Mouse (Mus musculus) cerebellum, postnatal 25 days (tissue): Measurements from ENCODE around the gene Ndufs3.

Experiments used
- DNase-seq, 2 experiments: peaks; one replicate each; pipeline ENCODE4 v3.0.0; 2021; ENCODE audit warnings: mixed read lengths in 2 of 2

Ndufs3 gene

DNA sequence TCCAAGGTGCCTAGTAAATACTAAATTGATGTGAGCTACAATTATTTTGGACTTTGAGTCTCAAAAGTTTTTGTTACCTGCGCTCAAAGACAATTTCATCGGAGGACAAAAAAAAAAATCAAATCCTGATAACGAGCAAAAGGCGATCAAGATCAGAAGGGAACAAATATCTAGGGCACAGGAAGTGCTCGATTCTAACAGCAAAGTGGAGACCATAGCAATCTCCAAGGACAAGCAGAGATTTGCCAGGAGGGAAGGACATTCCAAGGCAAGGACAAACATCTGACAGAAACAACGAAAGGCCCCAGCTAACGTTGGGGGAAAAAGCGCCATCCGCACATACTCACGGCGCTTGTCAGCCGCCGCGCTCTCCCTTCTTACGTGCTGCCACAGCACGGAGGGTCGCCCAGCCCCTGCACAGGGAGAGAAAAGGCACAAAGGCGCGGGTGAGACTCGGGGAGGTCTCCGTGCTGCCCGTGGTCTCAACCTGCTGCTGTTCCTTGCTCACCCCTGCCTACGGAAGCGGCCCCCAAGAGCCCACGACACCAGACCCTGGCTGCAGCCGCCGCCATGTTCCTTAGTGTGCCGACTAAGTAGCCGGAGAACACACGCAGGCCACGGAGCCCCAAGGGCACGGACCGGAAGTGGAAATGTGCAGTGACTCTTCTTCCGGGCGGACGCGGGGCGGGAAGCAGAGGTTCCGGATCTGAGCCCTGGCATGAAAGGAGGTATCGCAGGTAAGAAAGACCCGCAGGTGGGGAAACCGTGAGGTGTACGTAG lies at the start of gene Ndufs3, which contains the start of gene Kbtbd4:
Gene Ndufs3, minus strand, starts transcription at position 752 of the 780 bp plus-strand sequence.
Gene Kbtbd4, plus strand, starts transcription at position 665 of the 780 bp plus-strand sequence.
- DNase-seq = peak; percentile 92 to 93

DNA sequence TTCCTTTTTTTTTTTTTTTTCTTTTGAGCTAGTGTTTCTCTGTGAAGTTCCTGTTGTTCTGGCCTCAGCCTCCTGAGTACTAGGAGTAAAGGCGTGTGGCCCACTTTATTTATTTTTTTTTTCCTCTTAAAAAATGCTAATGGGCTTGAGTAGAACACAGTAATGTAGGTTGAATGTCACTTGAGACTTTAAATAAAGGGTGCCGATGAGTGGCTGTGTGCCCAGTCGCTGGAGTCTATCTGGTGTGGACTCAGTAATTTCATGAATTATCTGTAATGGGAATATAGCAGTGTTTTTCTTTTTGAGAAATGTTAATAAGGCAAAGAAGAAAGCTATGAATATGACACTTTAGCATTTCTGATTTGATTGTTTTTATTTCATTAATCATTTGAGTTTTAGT lies 48.8 kb upstream of the Ndufs3 start:
- no peak for DNase-seq

DNA sequence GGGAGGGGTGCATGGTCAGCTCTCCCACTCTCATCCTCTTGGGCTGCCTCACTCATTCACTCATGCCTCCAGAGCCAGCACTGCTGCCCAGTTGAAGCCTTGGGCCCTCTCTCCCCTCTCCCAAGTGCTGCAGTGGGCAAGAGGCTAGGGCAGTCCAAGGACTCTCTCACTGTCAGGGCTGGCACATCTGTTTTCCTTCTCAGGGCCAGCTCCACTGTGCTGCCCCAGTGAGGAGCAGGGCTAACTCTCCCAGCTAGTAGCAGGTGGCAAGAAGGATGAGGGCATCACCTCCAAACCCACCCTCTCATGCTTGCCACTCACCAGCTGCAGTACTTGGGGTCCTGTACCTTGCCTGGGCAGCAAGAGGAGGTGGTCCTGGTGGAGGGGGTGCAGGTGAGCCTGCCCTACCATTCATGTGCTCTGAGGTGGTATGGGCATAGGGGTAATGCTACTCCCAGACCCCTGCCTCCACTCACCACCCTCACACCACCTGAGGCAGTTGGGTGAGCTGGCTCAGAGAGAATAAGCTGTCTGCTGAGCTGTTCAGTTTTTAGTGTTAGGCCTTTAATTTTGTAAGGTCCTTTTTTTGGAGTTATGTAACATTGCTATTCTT lies 46.1 kb upstream of the Ndufs3 start:
- DNase-seq = no peak

DNA sequence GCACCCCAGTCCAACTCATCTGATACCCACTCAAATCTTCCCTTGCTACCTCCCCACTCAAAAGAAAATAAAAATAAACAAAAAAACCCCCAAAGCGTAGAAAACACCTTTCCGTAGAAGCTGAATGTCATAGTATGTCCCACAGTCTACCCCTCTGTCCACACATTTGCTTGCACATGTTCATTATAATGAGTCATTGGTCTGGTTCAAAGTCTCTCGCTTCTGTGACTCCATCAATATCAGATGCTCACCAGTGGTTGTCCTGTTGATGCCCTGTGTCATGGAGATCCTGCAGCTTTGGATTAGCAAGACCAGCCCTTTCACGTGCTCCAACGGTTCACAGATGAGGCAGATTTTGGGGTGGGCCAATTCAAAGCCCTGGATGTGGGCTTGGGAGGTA lies 45.5 kb upstream of the Ndufs3 start:
- DNase-seq = no peak

DNA sequence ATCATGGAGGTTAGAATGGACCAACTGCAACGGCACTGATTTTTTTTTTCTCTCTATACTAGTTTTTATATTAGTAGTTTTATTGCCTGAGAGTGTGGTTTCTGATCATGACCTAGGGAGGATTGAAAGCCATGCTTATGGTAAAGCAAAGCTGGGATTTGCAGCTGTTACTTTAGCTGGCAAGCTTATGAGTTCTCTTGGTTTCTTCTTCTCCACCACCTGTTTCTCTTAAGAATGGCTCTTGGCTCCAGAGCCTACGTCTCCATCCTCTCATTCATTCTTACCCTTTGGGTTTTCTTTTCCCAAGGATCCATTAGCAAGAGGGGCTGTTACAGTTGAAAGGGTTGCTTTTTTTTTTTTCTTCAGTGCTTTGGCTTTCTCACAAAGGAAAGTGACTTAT lies 37.1 kb upstream of the Ndufs3 start:
- DNase-seq = no peak

DNA sequence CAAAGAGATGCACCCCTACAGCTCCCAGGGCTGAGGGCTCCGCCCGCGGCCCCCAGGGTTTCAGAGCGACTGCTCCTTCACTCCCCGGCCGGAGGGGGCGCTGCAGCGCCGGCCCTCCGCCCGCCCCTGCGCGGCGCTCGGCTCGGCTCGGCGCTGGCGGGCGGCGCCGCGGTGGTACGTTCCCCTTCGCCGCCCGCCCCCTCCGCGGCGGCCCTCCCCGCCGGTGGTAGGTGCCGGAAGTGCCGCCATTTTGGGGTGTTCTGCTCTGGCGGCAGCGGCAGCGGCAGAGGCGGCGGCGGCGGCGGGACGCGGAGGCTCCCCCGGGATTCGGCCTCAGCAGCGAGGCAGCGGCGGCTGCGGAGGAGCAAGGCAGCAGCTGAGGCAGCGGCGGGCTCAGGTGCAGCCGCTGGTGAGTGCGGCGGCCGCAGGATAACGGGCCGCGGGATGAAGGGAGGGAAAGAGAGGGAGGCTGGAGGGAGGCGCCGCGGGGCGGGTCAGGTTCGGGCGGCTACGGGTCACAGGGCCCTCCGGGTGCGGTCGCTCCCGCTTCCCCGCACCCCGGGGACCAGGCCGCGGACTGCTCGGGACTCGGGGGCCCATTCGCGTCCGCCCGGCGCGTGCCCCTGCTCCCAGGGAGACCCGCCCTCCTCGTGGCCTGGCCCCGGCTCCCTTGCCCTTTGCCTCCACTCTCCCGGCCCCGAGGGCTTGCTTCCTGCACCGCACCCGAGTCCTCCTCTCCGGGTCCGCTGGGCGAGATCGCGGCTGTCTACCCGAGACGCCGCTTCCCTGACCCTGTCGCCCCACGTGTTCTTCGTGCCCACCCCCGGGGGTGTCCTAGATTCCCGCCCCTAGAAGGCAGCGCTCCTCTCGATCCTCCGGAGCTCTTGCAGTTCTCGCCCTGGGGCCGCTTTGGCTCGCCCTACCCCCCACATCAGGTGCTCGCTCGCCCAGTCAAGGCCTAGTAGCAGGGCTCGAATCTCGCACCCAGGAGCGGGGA lies 35.9 kb upstream of the Ndufs3 start, which contains the start of gene Celf1:
Gene Celf1, plus strand, starts transcription at position 150 of the 997 bp plus-strand sequence.
- peak; percentile 88 to 93 for DNase-seq

DNA sequence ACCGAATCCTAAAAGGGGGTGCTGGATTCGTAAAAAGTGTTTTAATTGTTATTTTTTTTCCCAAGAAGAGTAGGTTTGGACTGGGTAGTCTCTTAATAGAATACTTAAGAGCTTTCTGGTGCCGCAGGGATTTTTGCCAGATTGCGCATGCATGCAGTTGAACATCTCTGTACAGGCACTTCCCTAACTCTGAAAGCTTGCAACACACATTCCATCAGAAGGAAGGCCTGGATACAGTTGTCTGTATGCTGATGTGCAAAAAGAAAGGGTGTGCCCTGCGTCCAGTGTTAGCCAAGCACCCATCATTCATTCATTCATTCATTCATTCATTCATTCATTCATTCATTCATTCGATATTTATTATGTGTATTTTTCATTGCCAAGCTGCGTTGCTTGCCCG lies 35.1 kb upstream of the Ndufs3 start:
- peak in 1 of 2 experiments; percentile 40 for DNase-seq

DNA sequence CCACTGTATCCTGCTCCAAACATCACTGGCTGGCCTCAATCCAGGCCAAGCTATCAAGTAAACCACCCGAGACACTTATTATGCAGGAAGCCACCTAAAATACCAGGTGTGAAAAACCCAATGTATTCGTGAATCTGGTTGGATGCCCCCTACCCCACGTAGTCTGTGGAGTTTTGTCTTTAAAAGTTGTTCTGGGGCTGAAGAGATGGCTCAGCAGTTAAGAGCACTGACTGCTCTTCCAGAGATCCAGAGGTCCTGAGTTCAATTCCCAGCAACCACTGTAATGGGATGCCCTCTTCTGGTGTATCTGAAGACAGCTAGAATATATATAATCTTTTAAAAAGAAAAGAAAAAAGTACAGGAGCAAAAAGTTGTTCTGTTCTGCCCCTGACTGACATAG lies 33.7 kb upstream of the Ndufs3 start:
- no peak for DNase-seq

DNA sequence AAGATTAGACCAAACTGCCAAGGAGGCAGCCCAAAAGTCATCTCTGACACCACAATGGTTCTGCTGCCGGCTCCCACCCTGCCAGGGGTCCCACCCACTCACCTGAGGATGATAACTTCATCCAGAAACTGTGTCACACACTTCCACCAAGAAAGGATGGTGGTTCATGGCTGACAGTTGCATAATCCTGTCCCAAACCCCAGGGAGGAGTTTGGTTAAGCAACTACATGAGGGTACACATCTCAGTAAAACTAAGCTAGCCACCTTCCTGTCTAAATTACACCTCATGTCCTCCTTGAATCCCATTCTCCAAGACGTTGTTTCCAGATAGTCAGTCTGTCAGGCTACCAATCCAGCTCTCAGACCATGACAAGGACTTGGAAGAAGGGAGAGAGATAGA lies 27.6 kb upstream of the Ndufs3 start:
- DNase-seq = no peak

DNA sequence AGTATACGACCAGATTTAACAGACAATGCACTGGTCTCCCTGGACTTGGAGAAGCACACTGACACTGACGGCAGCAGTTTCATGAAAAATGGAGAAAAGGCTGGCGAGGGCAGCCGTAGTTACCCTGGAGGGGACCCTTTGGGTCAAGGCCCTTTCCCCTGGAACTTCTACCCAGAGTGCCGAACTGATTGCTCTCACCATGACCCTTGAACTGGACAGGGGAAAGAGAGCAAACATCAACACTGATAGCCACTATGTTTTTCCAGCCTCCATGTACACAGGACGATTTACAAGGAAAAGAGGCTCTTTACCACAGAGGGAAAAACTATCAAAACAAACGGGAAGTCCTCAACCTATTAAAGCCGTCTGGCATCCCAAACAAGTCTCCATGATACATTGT lies 27.2 kb upstream of the Ndufs3 start:
- DNase-seq = no peak

DNA sequence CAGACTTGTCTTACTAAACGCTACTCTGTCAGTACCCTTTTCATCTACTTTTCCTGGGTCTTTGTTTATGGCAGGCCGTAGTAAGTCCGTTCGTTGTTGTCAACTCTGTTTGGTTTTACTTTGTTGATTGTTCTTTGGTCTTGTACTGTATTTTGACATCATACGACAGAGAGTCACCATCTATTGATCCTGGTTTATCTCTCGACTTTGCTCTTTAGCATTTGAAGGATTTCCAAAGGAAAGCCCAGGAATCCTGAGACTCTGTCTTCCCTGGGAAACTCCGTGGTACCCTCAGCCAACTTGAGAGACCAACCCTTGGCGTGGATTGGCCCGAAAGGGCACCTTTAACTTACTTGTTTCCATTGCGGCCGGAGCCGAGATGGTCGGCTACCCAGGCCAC lies 23.9 kb upstream of the Ndufs3 start:
- DNase-seq = no peak

DNA sequence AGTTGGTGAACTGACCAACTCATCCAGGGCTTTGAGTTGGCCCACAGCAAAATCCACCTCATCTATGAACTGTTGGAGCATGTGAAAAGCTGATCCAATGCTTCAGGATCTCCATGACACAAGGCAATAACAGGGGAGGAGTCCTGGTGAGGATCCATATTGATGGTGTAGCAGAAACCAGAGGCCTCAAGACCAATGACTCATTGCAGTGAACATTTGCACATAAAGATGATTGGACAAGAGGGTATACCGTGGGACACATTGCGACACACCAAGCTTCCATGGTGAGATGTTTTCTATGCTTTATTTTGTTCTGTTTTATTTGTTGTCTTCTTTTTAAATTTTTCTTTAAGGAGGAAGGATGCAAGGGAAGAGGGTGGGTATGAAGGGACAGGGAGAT lies 18.0 kb upstream of the Ndufs3 start:
- no peak for DNase-seq

DNA sequence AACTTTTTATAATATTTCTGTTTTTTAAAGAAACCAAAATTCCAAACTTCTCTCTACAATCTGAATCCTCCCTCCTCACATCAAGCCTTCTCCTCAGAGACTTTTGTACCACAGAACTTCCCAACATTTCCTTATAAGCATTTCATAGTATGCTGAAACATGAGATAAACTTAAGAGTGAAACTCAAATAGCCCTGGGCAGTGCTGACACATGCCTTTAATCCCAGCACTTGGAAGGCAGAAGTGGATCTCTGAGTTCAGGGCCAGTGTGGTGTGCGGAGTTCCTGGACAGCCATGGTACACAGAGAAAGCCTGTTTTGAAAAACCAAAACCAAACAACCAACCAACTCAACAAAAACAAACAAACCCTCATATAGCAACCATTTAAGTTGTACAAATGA lies 16.6 kb upstream of the Ndufs3 start:
- DNase-seq = no peak

DNA sequence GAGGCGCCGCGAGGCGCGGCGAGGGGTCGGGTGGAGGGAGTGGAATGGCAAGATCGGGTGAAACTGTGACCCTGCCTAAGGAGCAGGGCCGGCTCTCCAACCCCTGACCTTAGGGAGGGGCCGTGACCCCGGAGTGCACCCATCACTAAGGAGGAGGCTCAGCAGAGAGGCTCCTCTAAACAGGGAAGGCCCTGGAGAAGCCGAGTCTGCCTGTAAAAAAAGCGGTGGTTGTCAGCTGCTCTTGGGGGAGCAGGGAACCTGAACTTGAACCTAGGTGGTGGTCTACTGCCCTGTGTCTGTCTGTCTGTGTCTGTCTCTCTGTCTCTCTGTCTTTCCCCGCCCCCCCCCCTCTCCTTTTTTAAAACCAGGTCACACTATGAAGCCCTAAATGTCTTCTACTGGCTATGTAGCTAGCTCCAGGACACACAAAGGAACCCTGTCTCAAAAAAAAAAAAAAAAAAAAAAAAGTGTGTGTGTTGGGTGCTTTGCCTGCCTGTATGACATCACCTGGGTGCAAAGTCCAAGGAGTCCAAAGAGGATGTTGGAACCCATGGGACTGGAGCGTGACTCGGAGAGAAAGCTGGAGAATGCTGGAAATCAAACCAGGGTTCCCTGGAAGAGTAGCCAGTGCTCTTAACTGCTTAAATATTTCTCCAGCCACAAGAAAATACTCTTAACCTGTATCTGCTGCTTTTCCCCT lies 13.5 kb upstream of the Ndufs3 start:
- peak in 1 of 2 experiments; percentile 29 for DNase-seq

DNA sequence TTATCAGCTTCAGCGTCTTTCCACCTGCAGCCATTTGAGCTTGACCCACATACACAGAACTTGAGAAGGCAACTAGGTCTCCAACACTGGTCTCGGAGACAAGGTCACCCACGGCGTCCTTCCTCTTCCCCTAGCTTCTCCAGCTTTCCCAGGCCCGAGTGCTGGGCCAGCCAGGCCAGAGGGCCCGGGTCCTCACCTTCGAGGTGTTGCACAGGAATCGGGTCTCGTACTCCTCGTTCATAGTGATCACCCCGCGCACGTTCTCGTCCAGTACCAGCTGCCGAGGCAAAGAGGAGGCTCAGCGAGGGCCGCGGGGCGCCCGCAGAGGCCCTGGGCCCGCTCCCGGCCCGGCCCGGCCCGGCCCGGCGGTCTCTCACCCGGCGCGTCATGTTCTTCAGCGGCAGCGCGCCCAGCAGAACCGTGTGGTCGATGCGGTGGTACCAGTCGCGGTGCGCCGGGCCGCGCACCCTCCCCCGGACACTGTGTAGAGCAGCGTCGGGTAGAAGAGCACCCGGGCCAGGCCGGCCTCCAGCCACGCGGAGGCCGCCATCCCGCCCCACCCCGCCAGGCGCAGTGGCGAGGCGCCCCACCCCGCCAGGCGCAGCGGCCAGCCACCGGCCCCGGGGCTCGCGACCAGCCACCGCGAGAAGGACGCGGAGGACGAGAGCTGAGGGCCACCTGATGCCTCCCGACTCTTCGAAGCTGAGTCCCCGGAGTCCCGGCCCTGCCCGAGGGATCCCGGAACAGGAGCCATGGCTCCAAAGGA lies 12.8 kb upstream of the Ndufs3 start:
- DNase-seq = peak; percentile 83 to 86

DNA sequence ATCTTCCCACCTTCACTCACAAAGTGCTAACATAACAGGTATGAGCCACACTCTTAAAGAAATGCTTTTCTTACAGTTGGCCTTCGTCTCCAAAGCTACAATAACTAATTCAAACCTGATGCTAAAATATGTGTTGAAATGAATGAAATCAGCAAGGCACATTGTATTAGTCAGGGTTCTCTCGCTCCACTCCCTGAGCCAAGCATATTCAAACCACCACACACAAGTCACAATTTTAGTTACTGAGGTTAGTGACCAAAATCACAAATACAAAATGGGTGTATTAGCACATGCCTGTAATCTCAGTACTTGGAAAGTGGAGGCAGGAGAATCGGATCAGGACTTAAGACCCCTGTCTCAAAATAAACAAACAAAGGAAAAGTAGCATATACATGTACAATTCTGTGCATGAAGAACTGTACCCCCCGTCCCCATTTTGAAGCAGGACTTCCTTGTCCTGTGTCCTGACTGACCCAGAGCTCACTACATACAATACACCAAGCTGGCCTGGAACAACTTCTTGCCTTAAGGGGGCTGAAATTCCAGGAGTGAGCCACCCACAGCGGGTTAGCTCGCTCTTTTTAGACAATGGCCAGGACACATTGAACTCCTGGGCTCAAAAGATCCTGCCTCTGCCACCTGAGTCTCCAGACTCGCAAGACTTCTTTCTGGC lies 12.1 kb upstream of the Ndufs3 start:
- DNase-seq = no peak

DNA sequence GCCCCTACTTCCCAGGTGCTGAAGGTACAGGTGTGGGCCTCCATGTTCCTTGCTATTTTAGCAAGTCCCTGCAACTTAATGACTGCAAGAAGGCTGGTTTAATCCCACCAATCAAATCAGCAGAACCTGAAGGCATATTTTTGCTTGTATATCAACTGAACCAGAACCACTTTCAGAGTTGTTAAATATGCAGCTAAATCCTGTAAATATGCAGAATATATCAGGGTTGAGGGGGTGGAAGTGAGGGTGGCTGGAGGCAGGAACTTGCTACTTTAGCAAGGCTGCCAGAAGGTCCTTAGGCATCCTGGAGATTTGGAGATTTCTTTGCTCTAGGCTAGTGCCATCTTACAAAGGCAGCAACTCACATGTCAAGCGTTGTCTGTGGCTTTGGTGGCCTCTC lies 10.9 kb upstream of the Ndufs3 start:
- DNase-seq = no peak

DNA sequence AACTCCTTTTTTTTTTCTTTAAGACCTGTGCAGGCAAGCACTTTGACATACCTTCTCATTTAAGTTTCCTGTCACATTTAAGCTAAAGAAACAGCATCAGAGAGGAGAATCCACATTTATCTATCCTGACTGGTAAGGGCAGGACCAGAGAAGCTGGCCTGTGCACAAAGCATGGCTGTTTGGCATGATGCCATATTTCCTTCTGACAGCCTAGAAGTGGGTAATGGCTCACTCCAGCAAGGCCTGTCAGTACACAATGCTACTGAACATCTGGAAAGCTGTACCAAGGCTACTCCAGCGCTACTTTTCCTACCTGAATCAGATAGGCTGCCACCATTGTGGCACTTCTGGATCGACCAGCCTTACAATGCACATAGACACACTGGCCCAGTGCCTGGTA lies 9.0 kb upstream of the Ndufs3 start:
- DNase-seq = peak; percentile 43 to 56

DNA sequence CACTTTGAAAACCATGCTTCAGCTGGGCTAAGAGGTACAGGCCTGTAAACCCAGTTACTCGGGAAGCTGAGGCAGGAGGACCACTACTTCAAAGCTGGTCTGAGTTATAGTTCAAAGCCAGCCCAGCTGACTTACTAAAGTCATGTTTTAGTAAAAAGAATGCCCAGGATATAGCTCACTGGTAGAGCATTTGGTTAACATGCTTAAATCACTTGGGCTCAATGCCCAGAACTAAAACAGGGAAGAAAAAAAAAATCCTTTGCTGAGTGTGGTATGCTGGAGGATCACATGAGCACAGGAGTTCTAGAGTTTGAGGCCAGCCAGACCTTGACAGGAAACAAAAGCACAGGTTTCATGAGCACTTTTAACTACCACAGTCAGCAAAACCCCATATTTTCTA lies 7.0 kb upstream of the Ndufs3 start:
- DNase-seq = no peak

DNA sequence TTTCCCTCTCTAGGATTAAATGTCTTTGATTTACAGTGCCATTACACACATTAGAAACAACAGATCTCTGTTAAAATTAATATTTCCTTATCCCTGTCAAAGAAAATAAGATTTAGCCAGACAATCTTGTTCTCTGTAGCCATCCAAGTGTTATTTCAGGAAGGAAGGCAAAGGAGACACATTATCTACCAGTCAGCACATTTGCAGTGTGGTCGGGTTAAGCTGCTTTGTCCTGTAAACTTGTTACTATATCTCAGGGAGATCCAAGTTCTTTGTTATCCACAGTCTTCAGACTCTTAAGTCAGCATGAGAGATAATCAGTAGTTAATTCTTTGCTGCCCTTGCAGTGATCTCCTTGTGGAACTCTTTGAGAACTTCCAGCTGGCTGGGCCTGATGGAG lies 6.2 kb upstream of the Ndufs3 start:
- no peak for DNase-seq

DNA sequence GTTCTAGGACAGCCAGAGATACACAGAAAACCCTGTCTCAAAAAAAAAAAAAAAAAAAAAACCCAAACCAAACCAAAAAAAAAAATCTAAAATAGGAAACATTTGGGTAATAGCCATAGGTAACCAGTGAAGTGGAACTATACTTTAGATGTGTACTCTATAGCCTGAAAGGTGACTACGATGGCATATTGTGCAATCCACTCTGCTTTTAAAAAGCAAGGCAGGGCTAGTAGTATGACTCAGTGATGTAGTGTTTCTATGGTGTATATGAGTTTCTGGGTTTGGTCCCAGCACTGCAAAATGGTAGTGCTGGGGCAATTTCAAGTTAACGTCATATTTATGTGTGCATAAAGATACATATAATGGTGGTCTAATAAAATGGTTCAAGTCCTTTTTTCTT lies 2.1 kb upstream of the Ndufs3 start:
- no peak for DNase-seq
